Mouse (Mus musculus): ENCODE results near the gene Ndufs1. TPM values are rescaled to one million over a fixed set of nuclear protein-coding genes. Genes with fewer than 3 reads are reported as not detected.

Gene Ndufs1
- polyA plus RNA-seq, 1 experiment from 2014 or later: 147 TPM

DNA sequence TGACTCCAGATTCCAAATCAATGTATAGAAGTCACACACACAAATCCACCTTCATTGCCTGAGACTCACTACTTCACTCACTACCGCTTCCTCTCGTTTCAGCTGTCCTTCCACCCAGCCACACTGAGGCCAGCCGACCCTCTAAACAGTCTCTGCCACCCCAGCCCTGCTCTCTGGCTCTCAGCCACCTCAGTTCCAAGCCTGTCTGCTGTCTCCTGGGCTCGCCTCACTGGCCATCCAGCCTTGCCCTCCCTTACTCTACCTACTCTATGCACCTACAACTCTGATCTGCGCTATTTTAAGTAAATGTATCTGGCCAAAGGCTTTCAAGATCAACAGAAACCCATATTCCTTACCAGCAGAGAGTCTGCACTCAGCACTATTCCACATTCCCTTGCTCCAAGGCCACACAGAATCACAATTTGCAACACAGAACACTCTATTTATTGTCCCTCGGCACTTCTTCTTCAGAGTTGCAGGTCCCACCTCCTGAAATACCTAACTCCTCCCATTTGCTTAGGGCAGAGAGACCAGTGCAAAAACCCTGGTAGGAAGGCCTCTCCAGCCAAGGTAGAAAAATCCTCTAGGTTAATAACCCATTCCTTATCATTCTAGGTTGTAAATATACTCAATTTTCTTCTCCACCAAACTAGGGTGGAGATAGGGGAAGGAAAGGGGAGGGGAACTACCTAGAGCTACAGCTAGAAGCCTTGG is 68.9 kb downstream of the Ndufs1 start:
- Histone ChIP-seq H3K4me1 (ENCODE audit: control insufficient read depth, insufficient read depth, low read length) (peaks cover 17% of the 10 kb centered on the region; the same call in 1 of the 2 replicates), H3K36me3 (ENCODE audit: control insufficient read depth, insufficient read depth, low read length) (peaks cover 21% of the 10 kb centered on the region; the same call in 1 of the 2 replicates), H3K27me3 (ENCODE audit: control insufficient read depth, insufficient read depth, low read length) (no peaks in the 10 kb centered on the region), H3K4me2 (replicated peaks; ENCODE audit: low read depth, low read length) (no peak overlapping the region), H3K4me3 (ENCODE audit: low read length) (no peak overlapping the region), H3K9ac (ENCODE audit: low read depth, low read length) (no peak overlapping the region), H3K9me3 (ENCODE audit: control insufficient read depth, low read length) (no peaks in the 10 kb centered on the region), H3K27ac (ENCODE audit: low read depth, low read length) (no peak overlapping the region)
- no peak for ATAC-seq (ENCODE audit: low FRiP score, low TSS enrichment)
- WGBS: 65% methylated on average over 6 of the region's 6 CpGs

DNA sequence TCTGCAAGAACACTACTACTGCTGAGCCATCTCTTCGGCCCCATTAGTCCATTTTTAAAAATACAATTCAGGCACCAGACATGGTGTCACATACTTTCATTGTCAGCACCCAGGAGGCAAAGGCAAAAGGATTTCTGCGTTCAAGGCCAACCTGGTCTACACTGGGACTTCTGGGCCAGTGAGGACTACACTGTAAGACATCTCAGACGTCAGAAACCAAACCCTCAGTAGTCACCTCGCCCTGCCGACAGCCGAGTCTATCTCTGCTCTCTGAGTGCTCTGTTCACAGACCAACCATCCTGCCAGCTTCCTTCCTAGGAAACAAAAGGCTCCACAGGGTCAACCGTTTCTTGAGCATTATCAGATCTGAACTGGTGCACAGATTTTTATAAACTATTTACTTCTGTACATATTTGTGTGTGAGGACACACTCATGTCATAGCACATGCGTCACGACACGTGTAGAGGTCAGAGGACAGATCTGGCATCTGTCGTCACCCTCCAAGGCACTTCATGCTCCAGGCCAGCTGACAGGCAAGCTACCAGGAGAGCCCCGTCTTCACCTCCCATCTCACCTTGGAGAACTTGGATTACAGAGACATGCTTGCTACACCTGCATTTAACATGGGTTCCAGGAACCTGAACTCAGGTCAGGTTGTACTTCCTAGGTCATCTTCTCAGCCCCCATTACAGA is 73.7 kb downstream of the Ndufs1 start:
- Histone ChIP-seq H3K9ac (ENCODE audit: low read depth, low read length) (no peak overlapping the region), H3K36me3 (ENCODE audit: control insufficient read depth, insufficient read depth, low read length) (peaks cover 50% of the 10 kb centered on the region), H3K9me3 (ENCODE audit: control insufficient read depth, low read length) (no peaks in the 10 kb centered on the region), H3K27me3 (ENCODE audit: control insufficient read depth, insufficient read depth, low read length) (no peaks in the 10 kb centered on the region), H3K4me2 (replicated peaks; ENCODE audit: low read depth, low read length) (no peak overlapping the region), H3K4me3 (ENCODE audit: low read length) (no peak overlapping the region), H3K27ac (ENCODE audit: low read depth, low read length) (no peak overlapping the region), H3K4me1 (ENCODE audit: control insufficient read depth, insufficient read depth, low read length) (no peaks in the 10 kb centered on the region)
- 90% methylated on average over 12 of the region's 12 CpGs for WGBS
- no peak for ATAC-seq (ENCODE audit: low FRiP score, low TSS enrichment)

DNA sequence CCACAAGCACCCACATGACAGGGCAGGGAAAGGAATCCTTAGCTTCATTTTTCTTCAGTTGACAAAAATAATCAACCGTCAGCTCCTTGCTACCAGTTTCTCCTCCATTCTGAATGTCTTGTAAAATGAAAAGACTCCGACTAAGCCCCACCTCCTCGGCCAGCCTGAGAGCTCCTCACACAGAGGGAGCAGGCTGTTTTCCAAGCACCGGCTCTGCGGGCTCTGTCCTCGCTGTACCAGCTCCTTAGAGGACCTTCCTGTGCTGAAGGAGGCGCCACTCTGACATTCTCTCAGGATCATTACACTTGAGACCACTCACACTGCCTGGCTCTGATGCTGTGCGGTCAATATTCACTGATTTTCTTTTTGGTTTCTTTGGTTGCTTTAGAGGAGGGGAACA is 76.4 kb downstream of the Ndufs1 start:
- Histone ChIP-seq H3K27me3 (ENCODE audit: control insufficient read depth, insufficient read depth, low read length) (no peaks in the 10 kb centered on the region), H3K4me1 (ENCODE audit: control insufficient read depth, insufficient read depth, low read length) (no peaks in the 10 kb centered on the region), H3K9ac (ENCODE audit: low read depth, low read length) (no peak overlapping the region), H3K4me3 (ENCODE audit: low read length) (no peak overlapping the region), H3K9me3 (ENCODE audit: control insufficient read depth, low read length) (no peaks in the 10 kb centered on the region), H3K27ac (ENCODE audit: low read depth, low read length) (no peak overlapping the region), H3K36me3 (ENCODE audit: control insufficient read depth, insufficient read depth, low read length) (peaks cover 63% of the 10 kb centered on the region), H3K4me2 (replicated peaks; ENCODE audit: low read depth, low read length) (no peak overlapping the region)
- WGBS: 94% methylated on average over 8 of the region's 8 CpGs
- ATAC-seq (ENCODE audit: low FRiP score, low TSS enrichment): no peak

DNA sequence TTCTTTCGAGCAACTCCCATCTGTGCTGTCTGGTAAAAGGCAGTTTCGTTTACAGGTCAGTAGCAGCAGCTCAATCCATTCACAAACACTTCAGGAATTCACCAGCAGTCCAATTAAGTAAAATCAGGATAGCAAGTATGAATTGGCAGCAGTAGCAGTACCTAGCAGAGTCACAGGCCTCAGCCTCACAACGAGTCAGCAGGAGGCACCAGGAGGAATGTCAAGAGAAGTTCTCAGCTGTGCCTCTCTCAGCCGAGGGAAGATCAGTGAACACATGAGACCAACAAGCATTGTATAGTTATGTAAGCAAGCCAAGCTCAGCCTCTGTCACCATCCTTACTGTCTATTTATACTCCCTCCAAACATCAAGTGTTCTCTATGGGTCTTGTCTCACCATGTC is 77.8 kb downstream of the Ndufs1 start:
- no peak overlapping the region for H3K4me3 ChIP-seq (ENCODE audit: low read length)
- no peaks in the 10 kb centered on the region for H3K4me1 ChIP-seq (ENCODE audit: control insufficient read depth, insufficient read depth, low read length)
- H3K4me2 ChIP-seq (replicated peaks; ENCODE audit: low read depth, low read length): no peak overlapping the region
- ATAC-seq (ENCODE audit: low FRiP score, low TSS enrichment): no peak
- WGBS: 83% methylated on average over 4 of the region's 4 CpGs
- no peaks in the 10 kb centered on the region for H3K9me3 ChIP-seq (ENCODE audit: control insufficient read depth, low read length)
- no peak overlapping the region for H3K9ac ChIP-seq (ENCODE audit: low read depth, low read length)
- H3K27me3 ChIP-seq (ENCODE audit: control insufficient read depth, insufficient read depth, low read length): no peaks in the 10 kb centered on the region
- peaks cover 60% of the 10 kb centered on the region for H3K36me3 ChIP-seq (ENCODE audit: control insufficient read depth, insufficient read depth, low read length)
- H3K27ac ChIP-seq (ENCODE audit: low read depth, low read length): no peak overlapping the region

DNA sequence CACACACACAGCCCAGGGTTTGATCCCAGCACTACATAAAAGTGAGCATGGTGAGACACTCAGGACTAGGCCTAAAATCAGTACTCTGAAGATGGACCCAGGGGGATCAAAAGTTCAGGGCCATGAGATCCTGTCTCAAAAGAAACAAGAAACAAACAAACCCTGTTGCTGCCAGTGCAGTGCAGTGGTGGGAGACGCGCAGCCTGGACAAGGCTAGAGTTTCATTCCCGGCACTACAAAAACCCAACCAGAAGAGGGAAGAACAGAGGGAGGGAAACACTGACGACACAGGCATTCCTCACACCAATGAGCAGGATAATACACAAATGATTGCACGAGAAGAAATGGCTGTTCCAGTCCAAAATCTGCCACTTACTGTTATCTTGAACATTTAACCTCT is 80.6 kb downstream of the Ndufs1 start:
- Histone ChIP-seq H3K4me3 (ENCODE audit: low read length) (no peak overlapping the region), H3K27me3 (ENCODE audit: control insufficient read depth, insufficient read depth, low read length) (no peaks in the 10 kb centered on the region), H3K4me2 (replicated peaks; ENCODE audit: low read depth, low read length) (no peak overlapping the region), H3K27ac (ENCODE audit: low read depth, low read length) (no peak overlapping the region), H3K9me3 (ENCODE audit: control insufficient read depth, low read length) (no peaks in the 10 kb centered on the region), H3K36me3 (ENCODE audit: control insufficient read depth, insufficient read depth, low read length) (peaks cover 63% of the 10 kb centered on the region), H3K9ac (ENCODE audit: low read depth, low read length) (no peak overlapping the region), H3K4me1 (ENCODE audit: control insufficient read depth, insufficient read depth, low read length) (no peaks in the 10 kb centered on the region)
- WGBS: 71% methylated on average over 5 of the region's 5 CpGs
- no peak for ATAC-seq (ENCODE audit: low FRiP score, low TSS enrichment)

Small RNAs within 50 kb of the gene (microRNA-seq; reads per million reads assigned to microRNA genes)
- gene Gm24557 (not detected), gene Gm27512 (not detected)

Other genes with a start within 250 kb of the Ndufs1 start
- gene Ino80d, start 62.2 kb downstream of the Ndufs1 start, polyA plus RNA-seq (2014; fragmentation: Nextera tagmentation; extraction: Ambion mirVana): 11.5 and 16.5 TPM in 2 replicates
- gene Eef1b2, start within 50 bp of the Ndufs1 start, polyA plus RNA-seq (2014; fragmentation: Nextera tagmentation; extraction: Ambion mirVana): 691 and 852 TPM in 2 replicates
- 0.10 and 0.28 TPM in 2 replicates for gene Gpr1, start 37.7 kb upstream of the Ndufs1 start, polyA plus RNA-seq (2014; fragmentation: Nextera tagmentation; extraction: Ambion mirVana)
- 8.1 and 8.6 TPM in 2 replicates for gene Zdbf2, start 96.4 kb upstream of the Ndufs1 start, polyA plus RNA-seq (2014; fragmentation: Nextera tagmentation; extraction: Ambion mirVana)